Mouse (Mus musculus): ENCODE results near the gene Mink1. TPM values are rescaled to one million over a fixed set of nuclear protein-coding genes. Genes with fewer than 3 reads are reported as not detected.

Mink1 gene
- polyA plus RNA-seq, 1 experiment = 79.5 TPM

GRCm38 (mm10) chr11:70660571-70660970, 97.9 kb downstream of the Mink1 start:
- peaks cover 4% of the 10 kb centered on the region for H3K4me1 ChIP-seq (ENCODE audit: control insufficient read depth, insufficient read depth, low read length)
- H3K27ac ChIP-seq (ENCODE audit: control insufficient read depth, insufficient read depth, low read depth, low read length, poor library complexity) = no peak overlapping the region
- no peak overlapping the region for H3K4me3 ChIP-seq (replicated peaks; ENCODE audit: control insufficient read depth, low read depth, low read length)
- TF ChIP-seq POLR2A (IDR thresholded peaks at IDR 0.05; ENCODE audit: borderline replicate concordance, control insufficient read depth, low read depth, low read length) (no peak), CTCF (IDR thresholded peaks at IDR 0.05; ENCODE audit: control insufficient read depth, insufficient read depth, low read length) (no peak)
- 88% methylated on average over 8 of the region's 8 CpGs for WGBS

- Histone ChIP-seq H3K4me1 (ENCODE audit: control insufficient read depth, insufficient read depth, low read length) (no peaks in the 10 kb centered on the region; the same call in 1 of the 2 replicates), H3K27ac (ENCODE audit: control insufficient read depth, insufficient read depth, low read depth, low read length, poor library complexity) (no peak overlapping the region), H3K4me3 (replicated peaks; ENCODE audit: control insufficient read depth, low read depth, low read length) (no peak overlapping the region)
- no peak for TF ChIP-seq CTCF (IDR thresholded peaks at IDR 0.05; ENCODE audit: control insufficient read depth, insufficient read depth, low read length)
- no peak for TF ChIP-seq POLR2A (IDR thresholded peaks at IDR 0.05; ENCODE audit: borderline replicate concordance, control insufficient read depth, low read depth, low read length)
- WGBS = 87% methylated on average over 8 of the region's 8 CpGs
These were observed 100.4 kb downstream of the Mink1 start for GRCm38 (mm10) chr11:70663101-70663500.

DNA sequence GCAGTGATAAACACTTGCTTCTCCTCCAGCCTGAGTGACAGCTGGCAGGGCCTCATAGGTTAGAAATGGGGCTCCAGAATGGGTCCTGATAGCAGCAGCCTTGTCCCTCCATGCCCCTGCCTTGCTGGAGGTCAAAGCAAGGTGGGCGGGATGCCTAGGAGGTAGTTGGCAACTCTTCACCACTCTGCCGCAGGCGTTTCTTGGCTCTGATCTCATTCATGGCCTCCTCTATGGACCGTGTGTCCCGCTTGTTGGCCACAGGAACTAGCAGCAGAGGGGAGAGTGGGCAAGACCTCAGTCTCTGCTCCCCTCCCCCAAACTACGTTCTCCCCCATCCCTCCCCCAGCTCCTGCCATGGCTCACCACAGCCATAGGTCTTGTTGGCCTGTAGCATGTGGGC, 101.3 kb downstream of the Mink1 start:
- TF ChIP-seq CTCF (IDR thresholded peaks at IDR 0.05; ENCODE audit: control insufficient read depth, insufficient read depth, low read length) (no peak), POLR2A (IDR thresholded peaks at IDR 0.05; ENCODE audit: borderline replicate concordance, control insufficient read depth, low read depth, low read length) (no peak)
- WGBS = 87% methylated on average over 6 of the region's 6 CpGs
- no peak overlapping the region for H3K27ac ChIP-seq (ENCODE audit: control insufficient read depth, insufficient read depth, low read depth, low read length, poor library complexity)
- H3K4me1 ChIP-seq (ENCODE audit: control insufficient read depth, insufficient read depth, low read length) = no peaks in the 10 kb centered on the region; the same call in 1 of the 2 replicates
- H3K4me3 ChIP-seq (replicated peaks; ENCODE audit: control insufficient read depth, low read depth, low read length) = no peak overlapping the region

Other genes starting within 250 kb of the Mink1 start
- not detected in 2 replicates for gene Alox12e, start 240.3 kb upstream of the Mink1 start, polyA plus RNA-seq (2011; ENCODE audit: insufficient read depth, insufficient read length, low replicate concordance, missing spikeins)
- gene Alox15, start 210.8 kb upstream of the Mink1 start, polyA plus RNA-seq (2011; ENCODE audit: insufficient read depth, insufficient read length, low replicate concordance, missing spikeins) = 2.0 and 3.5 TPM in 2 replicates
- 13.9 and 22.7 TPM in 2 replicates for gene Pelp1, start 152.8 kb upstream of the Mink1 start, polyA plus RNA-seq (2011; ENCODE audit: insufficient read depth, insufficient read length, low replicate concordance, missing spikeins)
- gene Arrb2, start 130.2 kb upstream of the Mink1 start, polyA plus RNA-seq (2011; ENCODE audit: insufficient read depth, insufficient read length, low replicate concordance, missing spikeins) = 201 and 438 TPM in 2 replicates
- 8.3 and 16.1 TPM in 2 replicates for gene Med11, start 111.0 kb upstream of the Mink1 start, polyA plus RNA-seq (2011; ENCODE audit: insufficient read depth, insufficient read length, low replicate concordance, missing spikeins)
- 0.66 and 1.5 TPM in 2 replicates for gene Zmynd15, start 103.4 kb upstream of the Mink1 start, polyA plus RNA-seq (2011; ENCODE audit: insufficient read depth, insufficient read length, low replicate concordance, missing spikeins)
- gene Cxcl16, start 102.9 kb upstream of the Mink1 start, polyA plus RNA-seq (2011; ENCODE audit: insufficient read depth, insufficient read length, low replicate concordance, missing spikeins) = 0.59 and 3.2 TPM in 2 replicates
- gene Tm4sf5, start 57.6 kb upstream of the Mink1 start, polyA plus RNA-seq (2011; ENCODE audit: insufficient read depth, insufficient read length, low replicate concordance, missing spikeins) = not detected in 2 replicates
- gene Vmo1, start 48.3 kb upstream of the Mink1 start, polyA plus RNA-seq (2011; ENCODE audit: insufficient read depth, insufficient read length, low replicate concordance, missing spikeins) = not detected in 2 replicates
- not detected in 2 replicates for gene Gltpd2, start 43.7 kb upstream of the Mink1 start, polyA plus RNA-seq (2011; ENCODE audit: insufficient read depth, insufficient read length, low replicate concordance, missing spikeins)
- gene Psmb6, start 37.5 kb upstream of the Mink1 start, polyA plus RNA-seq (2011; ENCODE audit: insufficient read depth, insufficient read length, low replicate concordance, missing spikeins) = 90.4 and 129 TPM in 2 replicates
- not detected in 2 replicates for gene Gm40193, start 29.9 kb upstream of the Mink1 start, polyA plus RNA-seq (2011; ENCODE audit: insufficient read depth, insufficient read length, low replicate concordance, missing spikeins)
- gene Pld2, start 22.8 kb upstream of the Mink1 start, polyA plus RNA-seq (2011; ENCODE audit: insufficient read depth, insufficient read length, low replicate concordance, missing spikeins) = 1.5 and 4.0 TPM in 2 replicates
- not detected in 2 replicates for gene 4930544D05Rik, start 53.0 kb downstream of the Mink1 start, polyA plus RNA-seq (2011; ENCODE audit: insufficient read depth, insufficient read length, low replicate concordance, missing spikeins)
- gene Chrne, start 56.3 kb downstream of the Mink1 start, polyA plus RNA-seq (2011; ENCODE audit: insufficient read depth, insufficient read length, low replicate concordance, missing spikeins) = 2.0 TPM in 1 of 2 replicates, not detected in the other
- 8.6 and 28.3 TPM in 2 replicates for gene Gp1ba, start 76.2 kb downstream of the Mink1 start, polyA plus RNA-seq (2011; ENCODE audit: insufficient read depth, insufficient read length, low replicate concordance, missing spikeins)
- gene Rnf167, start 84.4 kb downstream of the Mink1 start, polyA plus RNA-seq (2011; ENCODE audit: insufficient read depth, insufficient read length, low replicate concordance, missing spikeins) = 125 and 265 TPM in 2 replicates
- 28.7 and 49.2 TPM in 2 replicates for gene Slc25a11, start 84.6 kb downstream of the Mink1 start, polyA plus RNA-seq (2011; ENCODE audit: insufficient read depth, insufficient read length, low replicate concordance, missing spikeins)
- gene Pfn1, start 91.8 kb downstream of the Mink1 start, polyA plus RNA-seq (2011; ENCODE audit: insufficient read depth, insufficient read length, low replicate concordance, missing spikeins) = 840 and 1,173 TPM in 2 replicates
- gene Eno3, start 94.3 kb downstream of the Mink1 start, polyA plus RNA-seq (2011; ENCODE audit: insufficient read depth, insufficient read length, low replicate concordance, missing spikeins) = 14.7 and 29.8 TPM in 2 replicates
- gene Spag7, start 106.5 kb downstream of the Mink1 start, polyA plus RNA-seq (2011; ENCODE audit: insufficient read depth, insufficient read length, low replicate concordance, missing spikeins) = 37.1 and 70.9 TPM in 2 replicates
- 11.2 and 24.0 TPM in 2 replicates for gene Camta2, start 125.2 kb downstream of the Mink1 start, polyA plus RNA-seq (2011; ENCODE audit: insufficient read depth, insufficient read length, low replicate concordance, missing spikeins)
- gene Inca1, start 137.3 kb downstream of the Mink1 start, polyA plus RNA-seq (2011; ENCODE audit: insufficient read depth, insufficient read length, low replicate concordance, missing spikeins) = not detected in 2 replicates
- 10.0 and 13.7 TPM in 2 replicates for gene Kif1c, start 137.7 kb downstream of the Mink1 start, polyA plus RNA-seq (2011; ENCODE audit: insufficient read depth, insufficient read length, low replicate concordance, missing spikeins)
- 1.1 and 1.7 TPM in 2 replicates for gene Zfp3, start 201.3 kb downstream of the Mink1 start, polyA plus RNA-seq (2011; ENCODE audit: insufficient read depth, insufficient read length, low replicate concordance, missing spikeins)
- gene Scimp, start 249.7 kb downstream of the Mink1 start, polyA plus RNA-seq (2011; ENCODE audit: insufficient read depth, insufficient read length, low replicate concordance, missing spikeins) = 1.9 TPM in 1 of 2 replicates, not detected in the other

All from bone marrow, adult 2 months (tissue).